Mouse (Mus musculus) midbrain, embryonic 11.5 days (tissue): ENCODE measurements around the gene Gpr3. TPM values are rescaled to one million over a fixed set of nuclear protein-coding genes. Genes with fewer than 3 reads are reported as not detected.
A peak's percentile ranks its signal among the peaks of the same experiment; 100 is the strongest.

Experiments
- ATAC-seq: fragments of 200-750 bp; cut with Nextera tagmentation; 2 replicates; pipeline ENCODE4 v1.8.0; 2017; ENCODE audit warnings: moderate TSS enrichment, moderate library complexity; ENCODE audit not compliant: low FRiP score
- DNase-seq: peaks from one replicate; pipeline ENCODE4 v3.0.0; 2015; ENCODE audit warnings: low spot score; ENCODE audit errors: missing footprints
- H3K27ac ChIP-seq: fragments of 300-500 bp; sonication (generic); 2 replicates; pipeline ENCODE4 v1.5.1; 2014; ENCODE audit warnings: low read depth, low read length
- H3K27me3 ChIP-seq: fragments of 300-500 bp; sonication (generic); 2 replicates; pipeline ENCODE4 v1.6.1; 2014; ENCODE audit warnings: mild to moderate bottlenecking, low read length, moderate library complexity, mixed read lengths; ENCODE audit not compliant: control insufficient read depth, insufficient read depth
- H3K36me3 ChIP-seq: fragments of 300-500 bp; sonication (generic); 2 replicates; pipeline ENCODE4 v1.6.1; 2014; ENCODE audit warnings: mild to moderate bottlenecking, low read length, moderate library complexity, mixed read lengths; ENCODE audit not compliant: control insufficient read depth, insufficient read depth
- H3K4me1 ChIP-seq: fragments of 300-500 bp; sonication (generic); 2 replicates; pipeline ENCODE4 v1.6.1; 2014; ENCODE audit warnings: low read length; ENCODE audit not compliant: control insufficient read depth, insufficient read depth
- H3K4me2 ChIP-seq: fragments of 300-500 bp; sonication (generic); 2 replicates; pipeline ENCODE4 v1.6.1; 2014; ENCODE audit warnings: mild to moderate bottlenecking, moderate library complexity
- H3K4me3 ChIP-seq: fragments of 300-500 bp; sonication (generic); 2 replicates; pipeline ENCODE4 v1.5.1; 2014; ENCODE audit warnings: low read depth, low read length
- H3K9ac ChIP-seq: fragments of 300-500 bp; sonication (generic); 2 replicates; pipeline ENCODE4 v1.6.1; 2014; ENCODE audit warnings: low read length
- H3K9me3 ChIP-seq: fragments of 300-500 bp; sonication (generic); 2 replicates; pipeline ENCODE4 v1.6.1; 2016; ENCODE audit warnings: low read length; ENCODE audit not compliant: control insufficient read depth
- WGBS: fragments of 180-500 bp; shearing (Covaris S2); extraction: QIAGEN DNeasy Blood & Tissue Kit; methylation state at CpG from one replicate; pipeline ENCODE4 v1.1.7; 2014; 5-methylcytosine and 5-hydroxymethylcytosine counted together
- polyA plus RNA-seq: library from polyadenylated mRNA; unstranded; fragments of >200 nt; fragmentation: Nextera tagmentation; extraction: Ambion mirVana; gene quantifications from 2 replicates; pipeline ENCODE4 v1.2.1, GENCODE M21; 2014

Gpr3 gene
- polyA plus RNA-seq, 1 experiment from 2014 or later = 0.55 TPM

- Histone ChIP-seq H3K27me3 (peaks cover 25% of the 10 kb centered on the region), H3K4me3 (peak within 1 kb of the TSS; percentile 47), H3K4me1 (peaks cover 7% of the 10 kb centered on the region), H3K27ac (no peak within 1 kb of the TSS), H3K9me3 (no peaks in the 10 kb centered on the region), H3K4me2 (peak within 1 kb of the TSS; percentile 81), H3K9ac (peak within 1 kb of the TSS; percentile 62), H3K36me3 (no peaks in the 10 kb centered on the region)
- 4% methylated on average over 16 of the region's 16 CpGs for WGBS
- DNase-seq (no peak), ATAC-seq (peak; percentile 22; the same call in 1 of the 2 replicates)
Observed at GRCm38 (mm10) chr4:133240490-133240921, 28.2 kb upstream of the Gpr3 start, which contains the start of gene Map3k6. Map3k6 (plus strand) TSS chr4:133240818.

DNA sequence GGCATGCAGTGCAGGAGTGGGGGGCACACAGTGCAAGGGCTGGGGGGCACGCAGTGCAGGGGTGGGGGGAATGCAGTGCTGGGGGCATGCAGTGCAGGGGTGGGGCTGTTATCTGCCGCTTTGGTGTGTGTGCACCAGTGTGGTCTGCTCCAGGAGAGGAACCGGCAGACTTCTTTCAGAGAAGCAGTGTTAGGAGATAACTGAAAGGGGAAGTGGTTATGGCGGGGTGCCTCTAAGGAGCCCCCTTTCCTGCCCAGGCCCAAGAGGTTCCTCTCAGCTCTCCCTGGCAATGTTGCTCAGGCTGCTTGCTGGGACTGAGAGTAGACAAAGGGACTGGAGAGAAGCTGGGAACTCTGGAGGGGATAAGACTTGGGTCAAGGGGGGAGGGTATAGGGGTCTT, 25.6 kb upstream of the Gpr3 start:
- H3K27ac ChIP-seq = no peak overlapping the region
- WGBS = 87% methylated on average over 4 of the region's 4 CpGs
- H3K4me3 ChIP-seq = no peak overlapping the region
- H3K36me3 ChIP-seq = no peaks in the 10 kb centered on the region
- no peak for DNase-seq
- H3K9ac ChIP-seq = no peak overlapping the region
- ATAC-seq = no peak
- H3K4me1 ChIP-seq = peaks cover 7% of the 10 kb centered on the region
- no peak overlapping the region for H3K4me2 ChIP-seq
- H3K27me3 ChIP-seq = peaks cover 21% of the 10 kb centered on the region
- no peaks in the 10 kb centered on the region for H3K9me3 ChIP-seq

DNA sequence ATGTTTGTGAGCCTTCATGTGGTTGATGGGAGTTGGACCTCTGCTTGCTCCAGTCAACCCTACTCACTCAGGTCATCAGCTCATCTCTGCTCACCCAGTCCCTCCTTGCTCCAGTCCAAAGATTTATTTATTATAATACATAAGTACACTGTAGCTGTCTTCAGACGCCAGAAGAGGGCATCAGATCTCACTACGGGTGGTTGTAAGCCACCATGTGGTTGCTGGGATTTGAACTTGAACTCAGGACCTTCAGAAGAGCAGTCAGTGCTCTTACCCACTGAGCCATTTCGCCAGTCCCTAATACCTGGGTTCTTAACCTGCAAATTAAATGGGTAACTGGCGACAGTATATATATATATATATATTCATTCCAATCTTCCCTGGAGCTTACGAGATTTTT, 23.1 kb upstream of the Gpr3 start:
- Histone ChIP-seq H3K36me3 (no peaks in the 10 kb centered on the region), H3K27ac (no peak overlapping the region), H3K4me3 (no peak overlapping the region), H3K9me3 (no peaks in the 10 kb centered on the region), H3K27me3 (peaks cover 6% of the 10 kb centered on the region), H3K4me2 (no peak overlapping the region), H3K4me1 (peaks cover 1% of the 10 kb centered on the region), H3K9ac (no peak overlapping the region)
- 85% methylated on average over 5 of the region's 5 CpGs for WGBS
- DNase-seq = no peak
- no peak for ATAC-seq

DNA sequence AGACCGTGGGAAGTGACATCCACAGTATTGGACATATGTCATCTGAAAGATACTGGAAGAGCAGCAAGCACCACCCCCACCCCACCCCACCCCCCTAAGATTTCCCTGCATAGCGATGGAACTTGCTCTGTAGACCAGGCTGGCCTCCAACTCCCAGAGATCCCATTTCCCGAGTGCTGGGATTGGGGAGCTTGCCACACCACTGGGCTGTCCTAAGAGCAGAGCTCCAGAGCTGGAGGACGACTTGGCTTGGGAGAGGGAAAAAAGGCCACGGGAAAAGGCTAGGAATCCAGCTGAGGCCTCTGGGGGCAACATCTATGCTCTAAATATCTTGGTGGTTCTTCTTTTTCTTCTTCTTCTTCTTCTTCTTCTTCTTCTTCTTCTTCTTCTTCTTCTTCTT, 22.4 kb upstream of the Gpr3 start:
- WGBS = 74% methylated on average over 5 of the region's 5 CpGs
- H3K27me3 ChIP-seq = no peaks in the 10 kb centered on the region; the same call in 1 of the 2 replicates

GRCm38 (mm10) chr4:133233285-133233976, 21.1 kb upstream of the Gpr3 start:
- Histone ChIP-seq H3K4me2 (no peak overlapping the region), H3K9me3 (no peaks in the 10 kb centered on the region), H3K27me3 (no peaks in the 10 kb centered on the region), H3K9ac (no peak overlapping the region), H3K4me3 (no peak overlapping the region), H3K4me1 (no peaks in the 10 kb centered on the region), H3K27ac (no peak overlapping the region), H3K36me3 (no peaks in the 10 kb centered on the region)
- no peak for ATAC-seq
- no peak for DNase-seq
- 39% methylated on average over 10 of the region's 10 CpGs for WGBS

More for the DNA sequence above, 22.4 kb upstream of the Gpr3 start:
- no peak overlapping the region for H3K27ac ChIP-seq
- ATAC-seq = no peak
- H3K4me3 ChIP-seq = no peak overlapping the region
- no peaks in the 10 kb centered on the region for H3K36me3 ChIP-seq
- DNase-seq = no peak
- H3K4me1 ChIP-seq = no peaks in the 10 kb centered on the region
- H3K9me3 ChIP-seq = no peaks in the 10 kb centered on the region
- no peak overlapping the region for H3K9ac ChIP-seq
- H3K4me2 ChIP-seq = no peak overlapping the region

GRCm38 (mm10) chr4:133229582-133229981, 17.2 kb upstream of the Gpr3 start:
- Histone ChIP-seq H3K36me3 (no peaks in the 10 kb centered on the region), H3K9ac (no peak overlapping the region), H3K27me3 (no peaks in the 10 kb centered on the region), H3K4me1 (no peaks in the 10 kb centered on the region), H3K4me2 (no peak overlapping the region), H3K4me3 (no peak overlapping the region), H3K9me3 (no peaks in the 10 kb centered on the region), H3K27ac (no peak overlapping the region)
- WGBS = 73% methylated on average over 8 of the region's 8 CpGs
- no peak for ATAC-seq
- DNase-seq = no peak

DNA sequence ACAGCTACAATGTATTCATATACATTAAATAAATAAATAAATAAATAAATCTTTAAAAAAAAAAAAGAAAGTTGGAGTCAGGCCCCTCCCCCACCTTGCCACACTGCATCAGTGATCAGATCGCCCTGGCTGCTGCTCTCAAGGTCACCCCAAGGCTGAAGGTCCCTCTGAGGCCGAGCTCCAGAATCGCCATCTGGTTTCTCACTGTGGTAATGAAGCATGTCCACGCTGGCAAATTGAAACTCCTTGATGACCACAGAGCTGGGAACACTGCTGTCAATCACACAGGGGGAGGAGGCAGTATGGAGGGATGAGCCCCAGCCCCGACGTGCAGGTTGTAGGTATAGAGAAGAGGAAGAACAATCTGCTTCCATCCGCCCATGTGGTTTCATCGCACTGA, 15.3 kb upstream of the Gpr3 start:
- DNase-seq = no peak
- Histone ChIP-seq H3K4me3 (no peak overlapping the region), H3K27ac (no peak overlapping the region), H3K4me1 (no peaks in the 10 kb centered on the region), H3K4me2 (no peak overlapping the region), H3K27me3 (0 out of 2 replicates have a peak, but pooled peaks cover 2% of the 10 kb centered on the region), H3K9me3 (no peaks in the 10 kb centered on the region), H3K36me3 (no peaks in the 10 kb centered on the region), H3K9ac (no peak overlapping the region)
- no peak for ATAC-seq
- WGBS = 65% methylated on average over 8 of the region's 8 CpGs

DNA sequence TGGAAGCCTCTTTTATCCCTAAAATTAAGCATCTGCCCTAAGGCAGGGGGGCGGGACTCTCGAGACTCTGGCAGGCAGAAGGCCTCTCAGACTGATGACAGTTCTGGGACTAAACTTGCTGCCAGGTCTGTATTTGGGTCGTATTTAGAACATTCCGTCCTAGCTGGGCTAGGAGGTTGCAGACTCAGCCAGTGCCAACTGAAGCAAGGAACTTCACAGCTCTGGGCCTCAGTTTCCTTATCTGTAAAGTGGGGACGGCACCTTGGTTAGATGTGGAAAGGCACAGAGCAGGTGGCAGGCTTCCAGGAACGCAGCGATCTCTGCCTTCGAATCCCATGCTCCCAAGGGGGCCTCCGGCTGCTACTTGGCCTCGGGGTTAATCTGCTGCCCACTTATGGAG, 13.7 kb upstream of the Gpr3 start:
- no peak overlapping the region for H3K27ac ChIP-seq
- no peak overlapping the region for H3K4me3 ChIP-seq
- H3K4me1 ChIP-seq = no peaks in the 10 kb centered on the region; the same call in 1 of the 2 replicates
- H3K9me3 ChIP-seq = no peaks in the 10 kb centered on the region
- DNase-seq = no peak
- no peak for ATAC-seq
- H3K9ac ChIP-seq = no peak overlapping the region
- no peak overlapping the region for H3K4me2 ChIP-seq
- no peaks in the 10 kb centered on the region for H3K36me3 ChIP-seq
- H3K27me3 ChIP-seq = peaks cover 4% of the 10 kb centered on the region
- WGBS = 81% methylated on average over 10 of the region's 10 CpGs

DNA sequence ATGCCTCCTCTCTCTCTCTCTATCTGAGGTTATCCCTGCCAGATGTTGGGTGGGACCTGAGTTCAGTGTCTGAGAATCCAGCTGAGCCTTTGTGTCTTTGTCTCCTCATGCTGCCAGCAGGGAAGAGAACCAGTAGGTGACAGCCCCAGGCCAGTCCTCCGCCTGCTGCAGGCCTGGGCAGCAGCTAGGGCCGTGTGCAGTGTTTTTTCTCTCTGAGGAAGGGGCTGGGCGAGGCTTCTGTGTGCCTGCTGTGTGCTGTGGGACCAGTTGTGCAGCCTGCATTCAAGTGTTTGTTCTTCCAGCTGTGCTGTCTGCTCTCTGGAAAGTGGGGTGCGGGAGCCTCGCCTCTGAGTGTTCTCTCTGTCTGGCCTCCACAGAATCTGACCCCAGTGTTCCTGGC, 11.5 kb upstream of the Gpr3 start:
- Histone ChIP-seq H3K36me3 (no peaks in the 10 kb centered on the region), H3K4me2 (no peak overlapping the region), H3K27ac (no peak overlapping the region), H3K4me1 (peaks cover 4% of the 10 kb centered on the region), H3K9me3 (no peaks in the 10 kb centered on the region), H3K27me3 (peaks cover 10% of the 10 kb centered on the region), H3K9ac (no peak overlapping the region), H3K4me3 (no peak overlapping the region)
- no peak for DNase-seq
- WGBS = 49% methylated on average over 5 of the region's 5 CpGs
- no peak for ATAC-seq
